Mouse (Mus musculus) limb, embryonic 15.5 days (tissue): ENCODE results near the gene Tbc1d22b. TPM values are rescaled to one million over a fixed set of nuclear protein-coding genes. Genes with fewer than 3 reads are reported as not detected.
"Not testable (repeated sequence)": the region's sequence is repeated elsewhere in the genome, so short reads cannot be mapped to it uniquely, and the experiment has no call there.

Experiments used
- ATAC-seq: fragments of 200-750 bp; cut with Nextera tagmentation; 2 replicates; pipeline ENCODE4 v1.8.0; 2017; ENCODE audit warnings: low read depth, moderate TSS enrichment; ENCODE audit not compliant: insufficient number of reproducible peaks, low FRiP score, low TSS enrichment
- H3K27ac ChIP-seq: fragments of 300-500 bp; sonication (generic); 2 replicates; pipeline ENCODE4 v1.5.1; 2015; ENCODE audit warnings: moderate library complexity, mild to moderate bottlenecking, inconsistent platforms
- H3K27me3 ChIP-seq: fragments of 300-500 bp; sonication (generic); 2 replicates; pipeline ENCODE4 v1.6.1; 2015; ENCODE audit warnings: inconsistent platforms
- H3K36me3 ChIP-seq: fragments of 300-500 bp; sonication (generic); 2 replicates; pipeline ENCODE4 v1.6.1; 2015; ENCODE audit warnings: inconsistent platforms
- H3K4me1 ChIP-seq: fragments of 300-500 bp; sonication (generic); 2 replicates; pipeline ENCODE4 v1.6.1; 2015; ENCODE audit warnings: inconsistent platforms
- H3K4me2 ChIP-seq: fragments of 300-500 bp; sonication (generic); 2 replicates; pipeline ENCODE4 v1.6.1; 2015; ENCODE audit warnings: mild to moderate bottlenecking, inconsistent platforms
- H3K4me3 ChIP-seq: fragments of 300-500 bp; sonication (generic); 2 replicates; pipeline ENCODE4 v1.5.1; 2015; ENCODE audit warnings: mild to moderate bottlenecking, inconsistent platforms
- H3K9ac ChIP-seq: fragments of 300-500 bp; sonication (generic); 2 replicates; pipeline ENCODE4 v1.6.1; 2015; ENCODE audit warnings: inconsistent platforms
- H3K9me3 ChIP-seq: fragments of 300-500 bp; sonication (generic); 2 replicates; pipeline ENCODE4 v1.6.1; 2016; ENCODE audit warnings: inconsistent platforms
- WGBS: fragments of 180-500 bp; shearing (Covaris S2); methylation state at CpG from one replicate; pipeline ENCODE4 v1.1.7; 2015; 5-methylcytosine and 5-hydroxymethylcytosine counted together
- polyA plus RNA-seq: library from polyadenylated mRNA; unstranded; fragments of >200 nt; fragmentation: Nextera tagmentation; extraction: Ambion mirVana; gene quantifications from 2 replicates; pipeline ENCODE4 v1.2.1, GENCODE M21; 2015

Gene Tbc1d22b
- polyA plus RNA-seq, 1 experiment from 2014 or later = 14.7 TPM

GRCm38 (mm10) chr17:29518665-29519064, 30.9 kb upstream of the Tbc1d22b start:
- not testable (repeated sequence) for H3K9ac ChIP-seq, H3K27ac ChIP-seq, H3K27me3 ChIP-seq, H3K4me3 ChIP-seq, ATAC-seq, H3K4me2 ChIP-seq, H3K9me3 ChIP-seq, H3K4me1 ChIP-seq, H3K36me3 ChIP-seq
- 83% methylated on average over 5 of the region's 5 CpGs for WGBS

GRCm38 (mm10) chr17:29519731-29520130, 29.9 kb upstream of the Tbc1d22b start:
- ATAC-seq = no peak
- Histone ChIP-seq H3K4me2 (no peak overlapping the region), H3K4me3 (no peak overlapping the region)

GRCm38 (mm10) chr17:29525613-29526012, 24.0 kb upstream of the Tbc1d22b start:
- no peak overlapping the region for H3K27ac ChIP-seq
- H3K4me1 ChIP-seq = no peaks in the 10 kb centered on the region
- no peak for ATAC-seq
- no peaks in the 10 kb centered on the region for H3K36me3 ChIP-seq
- H3K4me3 ChIP-seq = no peak overlapping the region
- no peak overlapping the region for H3K9ac ChIP-seq
- H3K27me3 ChIP-seq = no peaks in the 10 kb centered on the region
- H3K9me3 ChIP-seq = no peaks in the 10 kb centered on the region
- 70% methylated on average over 2 of the region's 2 CpGs for WGBS
- no peak overlapping the region for H3K4me2 ChIP-seq

More at GRCm38 (mm10) chr17:29519731-29520130, 29.9 kb upstream of the Tbc1d22b start:
- H3K27me3 ChIP-seq = no peaks in the 10 kb centered on the region
- H3K9ac ChIP-seq = no peak overlapping the region
- H3K27ac ChIP-seq = no peak overlapping the region
- no peaks in the 10 kb centered on the region for H3K36me3 ChIP-seq
- H3K4me1 ChIP-seq = no peaks in the 10 kb centered on the region
- WGBS = 69% methylated on average over 8 of the region's 8 CpGs
- H3K9me3 ChIP-seq = no peaks in the 10 kb centered on the region

GRCm38 (mm10) chr17:29528568-29529187, 20.9 kb upstream of the Tbc1d22b start:
- ATAC-seq = no peak
- H3K9ac ChIP-seq = no peak overlapping the region
- H3K4me1 ChIP-seq = no peaks in the 10 kb centered on the region
- no peaks in the 10 kb centered on the region for H3K9me3 ChIP-seq
- no peaks in the 10 kb centered on the region for H3K36me3 ChIP-seq
- no peak overlapping the region for H3K27ac ChIP-seq
- no peak overlapping the region for H3K4me3 ChIP-seq
- no peak overlapping the region for H3K4me2 ChIP-seq
- 74% methylated on average over 8 of the region's 8 CpGs for WGBS
- no peaks in the 10 kb centered on the region for H3K27me3 ChIP-seq

- Histone ChIP-seq H3K9ac (no peak overlapping the region), H3K36me3 (no peaks in the 10 kb centered on the region), H3K4me3 (no peak overlapping the region), H3K4me1 (no peaks in the 10 kb centered on the region), H3K4me2 (no peak overlapping the region), H3K27me3 (no peaks in the 10 kb centered on the region), H3K9me3 (no peaks in the 10 kb centered on the region), H3K27ac (no peak overlapping the region)
- ATAC-seq = no peak
- 79% methylated on average over 6 of the region's 6 CpGs for WGBS
Measured at GRCm38 (mm10) chr17:29530508-29530907, 19.1 kb upstream of the Tbc1d22b start.

- Histone ChIP-seq H3K9me3 (no peaks in the 10 kb centered on the region), H3K4me2 (no peak overlapping the region), H3K4me3 (no peak overlapping the region), H3K9ac (no peak overlapping the region), H3K36me3 (no peaks in the 10 kb centered on the region), H3K27ac (no peak overlapping the region), H3K4me1 (no peaks in the 10 kb centered on the region), H3K27me3 (no peaks in the 10 kb centered on the region)
- no peak for ATAC-seq
- WGBS = 76% methylated on average over 9 of the region's 9 CpGs
Measured at GRCm38 (mm10) chr17:29531278-29531677, 18.3 kb upstream of the Tbc1d22b start.

- H3K4me1 ChIP-seq = no peaks in the 10 kb centered on the region
- H3K4me2 ChIP-seq = no peak overlapping the region
- no peak overlapping the region for H3K9ac ChIP-seq
- WGBS = 67% methylated on average over 10 of the region's 10 CpGs
- H3K36me3 ChIP-seq = no peaks in the 10 kb centered on the region
- H3K4me3 ChIP-seq = no peak overlapping the region
- H3K27me3 ChIP-seq = no peaks in the 10 kb centered on the region
- H3K9me3 ChIP-seq = no peaks in the 10 kb centered on the region
- no peak for ATAC-seq
- no peak overlapping the region for H3K27ac ChIP-seq
Measured at GRCm38 (mm10) chr17:29531757-29532384, 17.7 kb upstream of the Tbc1d22b start.

- Histone ChIP-seq H3K4me1 (no peaks in the 10 kb centered on the region), H3K9me3 (no peaks in the 10 kb centered on the region), H3K27me3 (no peaks in the 10 kb centered on the region), H3K36me3 (no peaks in the 10 kb centered on the region), H3K4me3 (no peak overlapping the region), H3K9ac (no peak overlapping the region), H3K27ac (no peak overlapping the region), H3K4me2 (no peak overlapping the region)
- ATAC-seq = no peak
- 91% methylated on average over 11 of the region's 11 CpGs for WGBS
Measured at GRCm38 (mm10) chr17:29533866-29534265, 15.7 kb upstream of the Tbc1d22b start.

- H3K27me3 ChIP-seq = no peaks in the 10 kb centered on the region
- WGBS = 72% methylated on average over 8 of the region's 8 CpGs
- H3K4me3 ChIP-seq = no peak overlapping the region
- H3K9me3 ChIP-seq = no peaks in the 10 kb centered on the region
- H3K9ac ChIP-seq = no peak overlapping the region
- no peaks in the 10 kb centered on the region for H3K36me3 ChIP-seq
- no peak overlapping the region for H3K27ac ChIP-seq
- no peak overlapping the region for H3K4me2 ChIP-seq
- no peak for ATAC-seq
- peaks cover 6% of the 10 kb centered on the region for H3K4me1 ChIP-seq
Measured at GRCm38 (mm10) chr17:29540426-29540825, 9.2 kb upstream of the Tbc1d22b start.

GRCm38 (mm10) chr17:29541419-29541818, 8.2 kb upstream of the Tbc1d22b start:
- Histone ChIP-seq H3K4me3 (no peak overlapping the region), H3K27me3 (no peaks in the 10 kb centered on the region), H3K9me3 (no peaks in the 10 kb centered on the region), H3K4me2 (no peak overlapping the region), H3K27ac (no peak overlapping the region), H3K4me1 (peaks cover 6% of the 10 kb centered on the region), H3K36me3 (no peaks in the 10 kb centered on the region), H3K9ac (no peak overlapping the region)
- peak; percentile 58; the same call in 1 of the 2 replicates for ATAC-seq
- WGBS = 55% methylated on average over 14 of the region's 14 CpGs

- Histone ChIP-seq H3K27ac (no peak overlapping the region), H3K4me1 (peaks cover 6% of the 10 kb centered on the region), H3K36me3 (no peaks in the 10 kb centered on the region), H3K9me3 (no peaks in the 10 kb centered on the region), H3K9ac (no peak overlapping the region), H3K27me3 (no peaks in the 10 kb centered on the region), H3K4me3 (no peak overlapping the region), H3K4me2 (no peak overlapping the region)
- WGBS = 83% methylated on average over 19 of the region's 19 CpGs
- ATAC-seq = no peak
Measured at GRCm38 (mm10) chr17:29542831-29543690, 6.5 kb upstream of the Tbc1d22b start.

GRCm38 (mm10) chr17:29544064-29544463, 5.5 kb upstream of the Tbc1d22b start:
- no peak overlapping the region for H3K4me3 ChIP-seq
- H3K9me3 ChIP-seq = no peaks in the 10 kb centered on the region
- H3K4me2 ChIP-seq = no peak overlapping the region
- H3K9ac ChIP-seq = no peak overlapping the region
- H3K4me1 ChIP-seq = peaks cover 6% of the 10 kb centered on the region
- 82% methylated on average over 2 of the region's 2 CpGs for WGBS
- ATAC-seq = no peak
- no peaks in the 10 kb centered on the region for H3K36me3 ChIP-seq
- H3K27ac ChIP-seq = no peak overlapping the region
- no peaks in the 10 kb centered on the region for H3K27me3 ChIP-seq
